Mouse (Mus musculus): Measurements from ENCODE around the gene Zfp961.
"Not testable (repeated sequence)": the region's sequence is repeated elsewhere in the genome, so short reads cannot be mapped to it uniquely, and the experiment has no call there.

Gene Zfp961

GRCm38 (mm10) chr8:71950482-71951221, at the start of gene Zfp961:
Gene Zfp961 (plus strand): TSS chr8:71951038.
- peak; percentile 82 for DNase-seq (ENCODE audit: extremely low read depth, low read depth, low spot score)

GRCm38 (mm10) chr8:71903084-71903483, 47.8 kb upstream of the Zfp961 start:
- DNase-seq (ENCODE audit: extremely low read depth, low read depth, low spot score), result not testable (repeated sequence)

GRCm38 (mm10) chr8:71906809-71907208, 44.0 kb upstream of the Zfp961 start:
- no peak for DNase-seq (ENCODE audit: extremely low read depth, low read depth, low spot score)

DNA sequence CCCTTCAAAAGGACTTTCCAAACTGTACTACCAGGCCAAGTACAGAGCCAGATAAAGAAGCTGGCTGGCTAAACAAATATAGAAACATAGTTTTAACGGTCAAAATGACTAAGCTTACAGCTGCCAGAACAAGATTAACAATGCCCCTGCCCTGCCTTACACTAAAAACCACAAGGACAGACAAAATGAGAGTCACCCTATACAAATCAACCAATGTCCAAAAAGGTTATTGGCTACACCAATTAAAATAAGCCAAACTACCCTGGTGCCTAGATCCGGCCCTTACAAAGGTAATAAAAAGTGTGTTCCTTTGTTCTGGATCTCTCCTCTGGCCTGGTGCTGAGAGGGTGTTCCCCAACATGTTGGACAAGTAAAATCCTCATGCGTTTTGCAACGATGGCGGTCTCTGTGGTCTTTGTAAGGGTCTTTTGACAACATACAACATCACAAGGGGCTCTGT, 43.0 kb upstream of the Zfp961 start:
- DNase-seq (ENCODE audit: extremely low read depth, low read depth, low spot score), result no peak

GRCm38 (mm10) chr8:71908309-71909261, 42.3 kb upstream of the Zfp961 start, which contains the start of the genes Zfp882 and Zfp617:
Gene Zfp882 (plus strand): TSS chr8:71908608.
Gene Zfp617 (plus strand): TSS chr8:71908635.
- peak; percentile 54 for DNase-seq (ENCODE audit: extremely low read depth, low read depth, low spot score)

- DNase-seq (ENCODE audit: extremely low read depth, low read depth, low spot score), result no peak
These were observed 38.6 kb upstream of the Zfp961 start for GRCm38 (mm10) chr8:71912286-71912685.

DNA sequence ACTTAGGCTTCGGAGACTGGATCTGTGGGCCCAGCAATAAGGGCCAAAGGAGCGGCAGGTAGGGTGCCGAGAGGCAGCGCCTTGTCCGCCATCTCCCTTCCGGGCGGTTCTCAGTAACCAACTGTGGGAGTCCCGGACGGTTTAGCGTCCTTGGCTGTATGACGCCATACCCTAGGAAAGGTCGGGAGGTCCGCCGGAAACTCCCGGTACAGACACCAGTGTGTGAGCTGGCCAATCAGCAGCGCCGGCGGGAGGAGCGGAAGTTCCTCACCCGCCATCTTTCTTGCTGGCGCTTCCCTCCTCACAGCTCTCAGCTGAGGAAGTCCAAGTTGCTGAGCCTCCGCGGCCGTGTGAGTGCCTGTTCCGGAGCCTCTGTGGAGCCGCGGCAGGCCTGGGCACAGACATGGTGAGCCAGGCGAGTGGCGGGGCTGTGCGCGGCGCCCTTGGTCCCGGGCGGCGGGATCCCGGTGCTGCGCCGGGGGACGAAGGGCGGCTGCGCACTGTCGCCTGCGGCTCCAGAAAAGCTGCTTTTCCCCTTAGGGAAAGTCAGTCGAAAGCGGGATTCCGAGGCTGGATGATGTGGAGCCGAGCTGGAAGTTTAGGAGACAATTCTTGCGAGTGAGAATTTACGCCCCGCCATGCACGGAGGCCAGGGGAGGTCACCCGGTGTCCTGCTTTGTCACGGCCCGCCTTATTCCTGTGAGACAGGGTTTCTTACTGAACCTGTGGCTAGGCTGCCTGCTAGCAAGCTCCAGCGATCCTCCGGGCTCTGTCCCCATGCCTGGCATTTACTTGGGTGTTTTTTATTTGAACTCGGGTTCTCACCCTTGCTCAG, 28.1 kb upstream of the Zfp961 start:
- peak; percentile 66 for DNase-seq (ENCODE audit: extremely low read depth, low read depth, low spot score)

- DNase-seq (ENCODE audit: extremely low read depth, low read depth, low spot score), result no peak
These were observed 25.0 kb upstream of the Zfp961 start for GRCm38 (mm10) chr8:71925791-71926190.

GRCm38 (mm10) chr8:71926551-71926950, 24.3 kb upstream of the Zfp961 start:
- DNase-seq (ENCODE audit: extremely low read depth, low read depth, low spot score), result no peak

GRCm38 (mm10) chr8:71927779-71928178, 23.1 kb upstream of the Zfp961 start:
- DNase-seq (ENCODE audit: extremely low read depth, low read depth, low spot score), result no peak

DNA sequence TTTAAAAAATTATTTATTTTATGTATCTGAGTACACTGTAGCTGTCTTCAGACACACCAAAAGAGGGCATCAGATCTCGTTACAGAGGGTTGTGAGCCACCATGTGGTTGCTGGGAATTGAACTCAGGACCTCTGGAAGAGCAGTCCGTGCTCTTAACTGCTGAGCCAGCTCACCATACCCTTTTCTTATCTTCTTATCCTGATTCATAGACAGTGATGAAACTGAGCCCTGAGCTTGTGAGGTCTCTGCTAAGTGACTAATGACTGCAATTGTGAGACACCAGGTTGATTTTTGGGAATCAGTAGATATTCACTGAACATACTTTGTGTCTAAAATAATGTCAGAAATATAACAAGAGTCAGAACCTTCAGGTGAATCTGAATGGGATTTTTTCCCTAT, 12.8 kb upstream of the Zfp961 start:
- DNase-seq (ENCODE audit: extremely low read depth, low read depth, low spot score), result not testable (repeated sequence)

GRCm38 (mm10) chr8:71940293-71941208, 10.3 kb upstream of the Zfp961 start:
- no peak for DNase-seq (ENCODE audit: extremely low read depth, low read depth, low spot score)

DNA sequence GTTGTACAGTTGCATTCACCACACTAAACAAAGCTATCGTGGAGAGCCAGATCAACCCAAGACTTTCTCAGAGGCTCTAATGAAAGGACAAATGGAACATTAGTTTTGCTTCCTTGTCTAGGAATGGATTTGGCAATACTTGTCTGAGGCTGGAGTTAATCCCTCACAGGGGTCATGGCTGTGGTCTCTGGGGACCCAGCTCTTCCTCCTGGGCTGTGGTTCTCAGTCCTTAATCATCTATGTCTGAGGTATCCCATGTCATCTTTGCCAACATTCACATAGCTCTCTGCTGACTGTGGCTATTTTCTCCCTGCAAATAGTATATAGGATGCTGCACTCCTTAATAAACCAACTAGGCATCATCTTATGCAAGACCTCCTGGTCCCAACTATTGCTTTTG, 9.1 kb upstream of the Zfp961 start:
- DNase-seq (ENCODE audit: extremely low read depth, low read depth, low spot score), result no peak

GRCm38 (mm10) chr8:71948624-71949023, 2.2 kb upstream of the Zfp961 start:
- DNase-seq (ENCODE audit: extremely low read depth, low read depth, low spot score), result no peak

DNA sequence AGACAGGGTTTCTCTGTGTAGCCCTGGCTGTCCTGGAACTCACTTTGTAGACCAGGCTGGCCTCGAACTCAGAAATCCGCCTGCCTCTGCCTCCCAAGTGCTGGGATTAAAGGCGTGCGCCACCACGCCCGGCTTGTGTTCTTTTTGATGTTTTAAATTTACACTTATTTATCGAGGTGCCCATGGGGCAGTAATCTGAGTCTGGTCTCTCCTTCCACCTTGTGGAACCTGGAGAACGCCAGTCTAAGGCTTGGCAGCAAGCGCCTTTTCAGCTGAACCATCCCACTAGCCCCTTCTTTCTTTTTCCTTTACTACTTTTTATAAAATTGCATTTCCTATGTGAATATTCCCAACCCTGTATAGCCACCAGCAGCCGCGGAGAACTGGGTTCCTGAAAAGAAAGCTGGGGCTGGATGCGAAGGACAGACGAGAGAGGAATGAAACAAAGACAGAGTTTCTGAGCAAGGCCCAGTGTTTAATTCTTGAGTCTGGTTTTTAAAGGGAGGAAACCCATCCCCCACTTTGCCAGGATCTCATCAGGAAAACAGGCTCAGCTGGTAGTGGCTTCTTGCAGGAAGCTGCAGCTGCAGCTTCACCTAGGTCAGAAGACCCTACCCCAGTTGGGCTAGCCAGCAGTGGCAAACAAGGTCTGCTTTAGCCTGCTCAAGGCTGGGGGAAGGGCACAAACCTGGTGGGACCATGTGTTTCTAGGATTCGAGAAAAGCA, 761 bp downstream of the Zfp961 start:
- no peak for DNase-seq (ENCODE audit: extremely low read depth, low read depth, low spot score)

DNA sequence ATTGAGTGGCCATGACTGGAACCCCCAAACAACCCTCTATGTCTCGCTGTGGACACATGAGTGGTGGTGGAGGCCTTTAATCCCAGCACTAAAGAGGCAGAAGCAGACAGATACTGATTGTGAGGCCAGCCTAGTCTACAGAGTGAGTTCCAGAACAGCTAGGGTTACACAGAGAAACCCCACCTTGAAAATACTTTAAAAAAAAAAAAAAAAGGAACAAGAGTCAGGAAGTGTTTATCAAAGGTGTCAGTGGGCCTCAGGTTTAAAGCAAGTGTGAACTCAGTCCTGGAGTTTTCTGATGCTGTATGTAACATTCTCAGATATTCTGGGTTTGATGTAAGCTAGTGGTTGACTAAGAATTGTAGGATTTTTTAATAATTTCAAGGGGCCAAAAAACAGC, 1.7 kb downstream of the Zfp961 start:
- no peak for DNase-seq (ENCODE audit: extremely low read depth, low read depth, low spot score)

GRCm38 (mm10) chr8:71952961-71953700, 2.3 kb downstream of the Zfp961 start:
- not testable (repeated sequence) for DNase-seq (ENCODE audit: extremely low read depth, low read depth, low spot score)

GRCm38 (mm10) chr8:71954666-71955065, 3.8 kb downstream of the Zfp961 start:
- DNase-seq (ENCODE audit: extremely low read depth, low read depth, low spot score), result no peak

Data from fat pad, adult 2 months (tissue).